Mouse (Mus musculus): ENCODE measurements at regions not wholly inside any gene's neighbourhood (a gene's known extent, or its start where the extent isn't known, plus 50 kb on each side); places are given as distances from the start of the nearest gene placed in this dataset.

DNA sequence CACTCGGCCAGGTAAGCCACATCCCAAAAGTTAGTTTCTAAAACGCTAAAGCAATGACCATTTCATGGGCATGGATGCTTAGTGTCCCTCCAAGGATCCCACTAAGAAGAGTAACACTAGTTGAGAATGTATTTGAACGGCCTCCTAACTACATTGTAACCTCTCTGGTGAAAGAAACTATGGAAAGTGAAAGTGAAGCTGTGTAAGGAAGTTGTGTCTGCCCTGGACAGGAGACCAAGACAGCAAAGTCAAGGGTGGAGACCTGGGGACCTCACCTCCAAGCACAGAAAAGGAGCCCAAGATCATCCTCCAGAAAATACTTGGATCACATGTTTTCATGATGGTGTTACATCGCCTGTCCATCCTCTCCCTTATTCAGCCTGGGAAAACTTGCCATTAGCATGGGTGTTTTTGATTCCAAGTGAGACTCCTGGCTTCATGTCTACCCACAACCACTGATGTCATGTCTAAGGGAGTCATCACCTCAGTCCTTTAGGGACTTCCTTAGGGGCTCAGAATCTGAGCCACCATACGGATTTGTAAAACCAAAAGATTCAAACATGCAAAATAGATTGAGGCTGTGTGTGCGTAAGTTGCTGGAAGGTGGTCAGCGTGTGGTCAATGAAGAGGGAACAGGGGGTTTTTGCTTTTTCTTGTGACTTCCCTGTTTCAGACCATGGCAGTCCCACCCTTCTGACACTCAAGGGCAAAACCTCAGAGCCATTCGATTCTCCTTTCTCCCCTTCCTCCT lies 62.4 kb upstream of the 1700016C15Rik start:
- TF ChIP-seq CTCF (IDR thresholded peaks at IDR 0.05; ENCODE audit: borderline replicate concordance, control insufficient read depth, extremely low read depth, insufficient read depth, low read length, poor library complexity) (no peak), POLR2A (IDR thresholded peaks at IDR 0.05; ENCODE audit: control insufficient read depth, extremely low read depth, insufficient read depth, low read length, poor library complexity) (no peak)
